Mouse (Mus musculus): ENCODE measurements around the gene Wdr31. TPM values are rescaled to one million over a fixed set of nuclear protein-coding genes. Genes with fewer than 3 reads are reported as not detected.
A peak's percentile ranks its signal among the peaks of the same experiment; 100 is the strongest.

The Wdr31 gene
- polyA plus RNA-seq, 1 experiment from 2014 or later: 9.8 TPM

DNA sequence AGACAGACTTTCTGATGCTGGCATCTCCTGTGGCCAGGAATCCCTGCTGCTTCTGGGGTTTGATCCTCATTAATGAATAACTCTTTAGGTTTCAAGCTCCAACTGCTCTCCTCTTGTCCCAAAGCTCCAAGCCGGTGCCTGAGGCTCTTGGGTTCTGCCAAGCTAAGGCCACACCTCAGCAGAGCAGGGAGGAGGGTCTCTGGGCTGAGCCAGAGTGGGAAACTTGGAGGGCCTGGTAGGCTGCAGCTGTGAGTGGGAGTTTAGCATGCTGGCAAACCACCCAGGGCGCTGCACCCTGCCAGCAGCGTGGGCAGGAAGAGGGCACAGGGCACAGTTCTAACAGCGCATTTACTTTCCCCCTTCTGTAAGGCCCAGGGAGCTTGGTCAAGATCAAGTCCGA lies 38.1 kb upstream of the Wdr31 start:
- Histone ChIP-seq H3K4me3 (no peak overlapping the region), H3K36me3 (peaks cover 65% of the 10 kb centered on the region), H3K4me1 (replicated peaks) (0 out of 2 replicates have a peak, but pooled peaks cover under 1% of the 10 kb centered on the region), H3K9me3 (no peaks in the 10 kb centered on the region), H3K27me3 (ENCODE audit: insufficient read depth, poor library complexity, severe bottlenecking) (no peaks in the 10 kb centered on the region), H3K27ac (no peak overlapping the region)
- WGBS: 95% methylated on average over 5 of the region's 5 CpGs
- no peak for DNase-seq (ENCODE audit: low spot score)

GRCm38 (mm10) chr4:62506798-62507197 lies 36.1 kb upstream of the Wdr31 start:
- Histone ChIP-seq H3K27ac (no peak overlapping the region), H3K4me1 (replicated peaks) (peaks cover 4% of the 10 kb centered on the region; the same call in 1 of the 2 replicates), H3K4me3 (no peak overlapping the region), H3K27me3 (ENCODE audit: insufficient read depth, poor library complexity, severe bottlenecking) (no peaks in the 10 kb centered on the region), H3K36me3 (peaks cover 44% of the 10 kb centered on the region), H3K9me3 (no peaks in the 10 kb centered on the region)
- no peak for DNase-seq (ENCODE audit: low spot score)
- 72% methylated on average over 2 of the region's 2 CpGs for WGBS

GRCm38 (mm10) chr4:62505991-62506390 lies 35.3 kb upstream of the Wdr31 start:
- no peaks in the 10 kb centered on the region for H3K9me3 ChIP-seq
- peaks cover 36% of the 10 kb centered on the region for H3K36me3 ChIP-seq
- peaks cover 8% of the 10 kb centered on the region for H3K4me1 ChIP-seq (replicated peaks)
- no peak for DNase-seq (ENCODE audit: low spot score)
- no peaks in the 10 kb centered on the region for H3K27me3 ChIP-seq (ENCODE audit: insufficient read depth, poor library complexity, severe bottlenecking)
- H3K4me3 ChIP-seq: no peak overlapping the region
- 89% methylated on average over 3 of the region's 3 CpGs for WGBS
- H3K27ac ChIP-seq: no peak overlapping the region

DNA sequence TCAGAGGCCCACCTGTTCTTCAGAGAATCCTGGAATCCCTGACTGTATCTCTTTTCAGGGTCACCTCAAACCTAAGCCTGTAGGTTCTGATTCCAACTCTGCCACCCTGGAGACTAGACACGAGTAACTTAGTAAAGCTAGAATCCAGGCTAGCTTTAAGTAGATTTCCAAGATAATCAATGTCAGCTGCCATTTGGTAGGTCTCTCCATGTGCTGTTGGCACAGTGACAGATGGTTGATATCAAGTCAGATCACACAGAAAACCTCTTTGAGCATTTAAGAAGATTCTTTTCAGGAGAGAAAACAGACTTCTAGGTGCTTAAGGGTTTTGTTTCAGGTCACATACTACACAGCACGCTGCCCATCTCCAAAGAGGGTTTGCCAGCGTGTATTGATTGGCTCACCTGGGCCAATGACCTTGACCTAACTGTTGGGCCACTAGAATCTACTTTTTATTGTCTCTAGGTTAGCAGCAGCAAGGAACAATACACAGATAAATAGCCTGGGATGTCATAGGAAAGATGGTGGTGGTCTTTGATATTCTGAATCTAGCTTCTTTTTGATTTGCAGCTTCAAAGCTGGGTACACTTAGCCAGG lies 32.8 kb upstream of the Wdr31 start, which contains the start of gene Hdhd3:
Hdhd3 (minus strand) TSS at position 94 of the 597 bp plus-strand sequence.
- 85% methylated on average over 3 of the region's 3 CpGs for WGBS
- DNase-seq (ENCODE audit: low spot score): no peak
- Histone ChIP-seq H3K27me3 (ENCODE audit: insufficient read depth, poor library complexity, severe bottlenecking) (no peaks in the 10 kb centered on the region), H3K4me3 (peak within 1 kb of the TSS; percentile 78), H3K27ac (peak within 1 kb of the TSS; percentile 87), H3K9me3 (no peaks in the 10 kb centered on the region), H3K4me1 (replicated peaks) (peaks cover 8% of the 10 kb centered on the region), H3K36me3 (peaks cover 25% of the 10 kb centered on the region)

- no peaks in the 10 kb centered on the region for H3K9me3 ChIP-seq
- H3K4me3 ChIP-seq: 0 out of 2 replicates have a peak overlapping the region, but pooled peaks have one; percentile 78
- no peak overlapping the region for H3K27ac ChIP-seq
- H3K4me1 ChIP-seq (replicated peaks): peaks cover 8% of the 10 kb centered on the region
- DNase-seq (ENCODE audit: low spot score): no peak
- H3K27me3 ChIP-seq (ENCODE audit: insufficient read depth, poor library complexity, severe bottlenecking): no peaks in the 10 kb centered on the region
- WGBS: 77% methylated on average over 7 of the region's 7 CpGs
- H3K36me3 ChIP-seq: peaks cover 22% of the 10 kb centered on the region
Measured at GRCm38 (mm10) chr4:62502969-62503368, 32.3 kb upstream of the Wdr31 start.

GRCm38 (mm10) chr4:62501964-62502732 lies 31.5 kb upstream of the Wdr31 start:
- H3K27me3 ChIP-seq (ENCODE audit: insufficient read depth, poor library complexity, severe bottlenecking): no peaks in the 10 kb centered on the region
- H3K27ac ChIP-seq: peak overlapping the region; percentile 87
- H3K4me1 ChIP-seq (replicated peaks): peaks cover 8% of the 10 kb centered on the region
- WGBS: 3% methylated on average over 38 of the region's 38 CpGs
- H3K36me3 ChIP-seq: peaks cover 16% of the 10 kb centered on the region
- no peaks in the 10 kb centered on the region for H3K9me3 ChIP-seq
- peak; percentile 92 for DNase-seq (ENCODE audit: low spot score)
- peak overlapping the region; percentile 78 for H3K4me3 ChIP-seq

GRCm38 (mm10) chr4:62501534-62501933 lies 30.8 kb upstream of the Wdr31 start:
- Histone ChIP-seq H3K36me3 (peaks cover 16% of the 10 kb centered on the region), H3K27me3 (ENCODE audit: insufficient read depth, poor library complexity, severe bottlenecking) (no peaks in the 10 kb centered on the region), H3K4me3 (peak overlapping the region; percentile 78), H3K4me1 (replicated peaks) (peaks cover 8% of the 10 kb centered on the region), H3K9me3 (no peaks in the 10 kb centered on the region), H3K27ac (peak overlapping the region; percentile 87)
- 7% methylated on average over 7 of the region's 7 CpGs for WGBS
- DNase-seq (ENCODE audit: low spot score): no peak

GRCm38 (mm10) chr4:62500799-62501198 lies 30.1 kb upstream of the Wdr31 start:
- no peaks in the 10 kb centered on the region for H3K27me3 ChIP-seq (ENCODE audit: insufficient read depth, poor library complexity, severe bottlenecking)
- DNase-seq (ENCODE audit: low spot score): no peak
- H3K4me3 ChIP-seq: no peak overlapping the region
- H3K4me1 ChIP-seq (replicated peaks): peaks cover 8% of the 10 kb centered on the region
- H3K36me3 ChIP-seq: peaks cover 16% of the 10 kb centered on the region
- H3K9me3 ChIP-seq: no peaks in the 10 kb centered on the region
- 87% methylated on average over 4 of the region's 4 CpGs for WGBS
- no peak overlapping the region for H3K27ac ChIP-seq

DNA sequence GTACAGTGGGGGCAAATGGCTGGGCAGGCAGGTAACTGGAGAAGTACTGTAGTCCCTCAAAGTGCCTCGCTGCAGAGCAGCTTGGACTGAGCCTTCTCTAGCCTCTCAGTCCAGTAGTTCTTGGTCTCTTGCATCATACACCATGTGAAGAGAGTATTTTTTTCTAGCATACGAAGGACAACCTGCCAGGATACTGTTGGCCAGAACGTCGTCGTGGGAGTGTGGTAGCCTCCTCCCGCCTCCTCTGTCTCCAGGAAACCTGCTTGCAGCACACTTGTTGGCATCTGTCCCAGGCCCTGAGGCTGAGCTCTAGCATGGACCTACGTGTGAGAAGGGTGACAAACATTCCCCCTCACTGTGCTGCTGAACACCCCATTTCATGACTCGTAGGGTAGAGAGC lies 26.1 kb upstream of the Wdr31 start:
- Histone ChIP-seq H3K9me3 (no peaks in the 10 kb centered on the region), H3K27me3 (ENCODE audit: insufficient read depth, poor library complexity, severe bottlenecking) (no peaks in the 10 kb centered on the region), H3K4me1 (replicated peaks) (peaks cover 4% of the 10 kb centered on the region), H3K4me3 (no peak overlapping the region), H3K36me3 (peaks cover 16% of the 10 kb centered on the region), H3K27ac (no peak overlapping the region)
- DNase-seq (ENCODE audit: low spot score): no peak
- 87% methylated on average over 8 of the region's 8 CpGs for WGBS

GRCm38 (mm10) chr4:62495946-62496345 lies 25.2 kb upstream of the Wdr31 start:
- Histone ChIP-seq H3K9me3 (no peaks in the 10 kb centered on the region), H3K27ac (no peak overlapping the region), H3K27me3 (ENCODE audit: insufficient read depth, poor library complexity, severe bottlenecking) (no peaks in the 10 kb centered on the region), H3K36me3 (peaks cover 16% of the 10 kb centered on the region), H3K4me3 (no peak overlapping the region), H3K4me1 (replicated peaks) (no peaks in the 10 kb centered on the region)
- 81% methylated on average over 8 of the region's 8 CpGs for WGBS
- DNase-seq (ENCODE audit: low spot score): no peak

GRCm38 (mm10) chr4:62494230-62494629 lies 23.5 kb upstream of the Wdr31 start:
- Histone ChIP-seq H3K4me3 (no peak overlapping the region), H3K4me1 (replicated peaks) (no peaks in the 10 kb centered on the region), H3K9me3 (no peaks in the 10 kb centered on the region), H3K36me3 (peaks cover 10% of the 10 kb centered on the region), H3K27ac (no peak overlapping the region), H3K27me3 (ENCODE audit: insufficient read depth, poor library complexity, severe bottlenecking) (no peaks in the 10 kb centered on the region)
- DNase-seq (ENCODE audit: low spot score): no peak
- 74% methylated on average over 9 of the region's 9 CpGs for WGBS

DNA sequence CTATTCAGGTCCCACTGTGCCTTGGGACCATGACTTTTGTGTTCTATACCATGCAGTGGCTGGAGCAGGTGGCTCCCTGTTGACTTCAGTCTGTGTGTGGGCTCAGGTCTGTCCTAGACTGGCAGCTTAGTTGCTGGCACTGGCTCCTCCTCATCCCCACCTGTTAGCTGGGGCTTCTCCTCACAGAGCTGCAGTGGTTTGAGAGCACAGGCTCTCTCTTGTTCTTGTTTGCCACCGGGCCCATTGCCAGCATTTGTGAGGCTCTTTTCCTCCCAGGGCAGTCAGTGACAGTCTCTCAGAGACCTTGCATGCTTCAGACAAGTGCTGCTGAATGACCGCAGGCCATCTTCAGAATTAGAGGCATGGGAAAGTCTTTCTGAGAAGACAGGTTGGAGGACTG lies 22.0 kb upstream of the Wdr31 start:
- peaks cover 7% of the 10 kb centered on the region; the same call in 1 of the 2 replicates for H3K4me1 ChIP-seq (replicated peaks)
- no peaks in the 10 kb centered on the region for H3K9me3 ChIP-seq
- no peak for DNase-seq (ENCODE audit: low spot score)
- no peak overlapping the region for H3K27ac ChIP-seq
- H3K27me3 ChIP-seq (ENCODE audit: insufficient read depth, poor library complexity, severe bottlenecking): no peaks in the 10 kb centered on the region
- 89% methylated on average over 2 of the region's 2 CpGs for WGBS
- H3K36me3 ChIP-seq: no peaks in the 10 kb centered on the region
- H3K4me3 ChIP-seq: no peak overlapping the region

- Histone ChIP-seq H3K9me3 (no peaks in the 10 kb centered on the region), H3K36me3 (no peaks in the 10 kb centered on the region), H3K4me3 (no peak overlapping the region), H3K27me3 (ENCODE audit: insufficient read depth, poor library complexity, severe bottlenecking) (no peaks in the 10 kb centered on the region), H3K4me1 (replicated peaks) (peaks cover 8% of the 10 kb centered on the region; the same call in 1 of the 2 replicates), H3K27ac (no peak overlapping the region)
- no peak for DNase-seq (ENCODE audit: low spot score)
- WGBS: 87% methylated on average over 2 of the region's 2 CpGs
Measured at GRCm38 (mm10) chr4:62487914-62488313, 17.2 kb upstream of the Wdr31 start.

All from hindbrain, embryonic 10.5 days (tissue).